Mouse (Mus musculus): ENCODE measurements around the gene Fam187a. TPM values are rescaled to one million over a fixed set of nuclear protein-coding genes. Genes with fewer than 3 reads are reported as not detected.

Gene Fam187a
- polyA plus RNA-seq, 1 experiment: not detected

DNA sequence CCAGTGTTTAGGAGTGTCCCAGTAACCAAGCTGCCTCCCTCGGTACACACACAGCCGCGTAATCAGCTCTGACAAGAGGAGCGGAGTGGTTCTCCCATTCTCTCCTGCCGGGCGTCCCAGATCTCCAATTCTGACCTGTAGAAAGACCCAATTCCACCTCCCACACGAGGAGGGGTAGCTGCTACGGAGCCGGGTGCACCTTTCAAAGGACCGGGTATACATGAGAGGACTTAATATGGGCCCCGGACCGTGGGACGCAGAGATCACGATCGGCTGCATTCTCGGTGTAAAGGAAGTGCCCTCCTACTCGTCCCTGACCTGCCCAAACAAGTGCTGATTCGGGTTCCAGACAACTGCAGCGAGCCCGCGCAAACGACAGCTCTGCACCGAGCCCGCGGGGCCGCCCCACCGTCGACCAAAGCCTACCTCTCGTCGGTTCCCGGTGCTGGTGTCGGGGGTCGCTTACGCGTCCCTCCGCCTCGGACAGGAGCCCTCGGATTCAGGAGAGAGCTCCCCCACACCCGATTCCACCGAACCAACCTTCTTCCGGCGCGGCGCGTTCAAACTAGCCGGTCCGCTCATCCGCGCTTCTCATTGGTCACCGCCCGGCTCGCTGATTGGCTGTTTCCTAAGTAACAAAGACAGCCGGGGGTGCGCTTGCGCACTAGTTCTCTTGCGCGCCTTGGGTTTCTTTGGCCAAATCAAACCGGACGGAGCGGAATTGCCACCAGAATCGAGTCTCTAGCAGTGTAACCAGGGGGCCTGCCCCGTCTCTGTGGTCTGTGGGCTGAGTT is 39.8 kb downstream of the Fam187a start, which contains the start of gene Kif18b:
Gene Kif18b, minus strand, starts transcription at position 568 of the 794 bp plus-strand sequence.
- under 1% methylated on average over 62 of the region's 62 CpGs for WGBS

DNA sequence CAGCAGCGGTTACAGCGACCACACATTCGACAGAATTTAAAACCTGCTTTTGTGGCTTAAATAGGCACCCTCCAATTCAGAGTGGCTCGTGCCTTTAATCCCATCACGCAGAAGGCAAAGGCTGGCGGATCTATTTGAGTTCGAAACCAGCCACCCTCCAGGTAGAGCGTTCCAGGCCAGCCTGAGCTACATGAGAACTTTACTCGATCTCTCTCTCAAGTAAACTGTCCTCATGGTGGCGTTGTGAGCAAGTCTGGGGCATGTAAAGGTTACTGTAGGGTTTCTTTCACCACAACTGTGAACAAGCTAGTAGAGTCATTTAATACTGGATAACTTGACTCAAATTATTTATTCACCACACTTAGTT is 40.4 kb downstream of the Fam187a start:
- peak overlapping the region; percentile 87 for H3K4me3 ChIP-seq (replicated peaks; ENCODE audit: control insufficient read depth, low read depth, low read length)
- H3K27ac ChIP-seq (ENCODE audit: control insufficient read depth, insufficient read depth, low read depth, low read length, poor library complexity): peak overlapping the region; percentile 88
- no peaks in the 10 kb centered on the region for H3K4me1 ChIP-seq (ENCODE audit: control insufficient read depth, insufficient read depth, low read length)
- 1% methylated on average over 10 of the region's 10 CpGs for WGBS
- TF ChIP-seq CTCF (IDR thresholded peaks at IDR 0.05; ENCODE audit: control insufficient read depth, insufficient read depth, low read length) (no peak), POLR2A (IDR thresholded peaks at IDR 0.05; ENCODE audit: borderline replicate concordance, control insufficient read depth, low read depth, low read length) (no peak)

More for the DNA sequence above, 39.8 kb downstream of the Fam187a start, which contains the start of gene Kif18b:
- no peaks in the 10 kb centered on the region for H3K4me1 ChIP-seq (ENCODE audit: control insufficient read depth, insufficient read depth, low read length)
- TF ChIP-seq POLR2A (IDR thresholded peaks at IDR 0.05; ENCODE audit: borderline replicate concordance, control insufficient read depth, low read depth, low read length) (peak; percentile 73; the same call in 1 of the 2 replicates), CTCF (IDR thresholded peaks at IDR 0.05; ENCODE audit: control insufficient read depth, insufficient read depth, low read length) (no peak)
- H3K4me3 ChIP-seq (replicated peaks; ENCODE audit: control insufficient read depth, low read depth, low read length): peak within 1 kb of the TSS; percentile 87
- peak within 1 kb of the TSS; percentile 88 for H3K27ac ChIP-seq (ENCODE audit: control insufficient read depth, insufficient read depth, low read depth, low read length, poor library complexity)

DNA sequence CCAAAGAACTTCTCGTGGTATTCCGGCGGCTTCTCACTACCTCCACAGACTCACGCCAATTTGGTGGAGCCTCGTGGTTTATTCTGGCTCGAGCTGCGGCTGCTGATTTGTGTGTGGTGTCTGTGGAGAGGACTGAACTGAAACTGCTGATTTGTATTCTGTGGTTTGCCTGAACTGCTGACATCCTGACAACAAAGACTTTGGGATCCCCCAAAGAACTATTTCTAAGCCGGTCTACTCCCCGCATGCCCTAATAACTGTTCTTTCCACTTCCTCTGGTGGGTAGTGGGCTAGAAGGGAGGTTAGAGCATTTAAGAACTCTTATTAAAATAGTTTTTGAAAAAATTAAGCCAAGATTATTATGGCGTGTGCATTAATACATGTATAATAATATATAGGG is 45.7 kb downstream of the Fam187a start:
- no peak overlapping the region for H3K4me3 ChIP-seq (replicated peaks; ENCODE audit: control insufficient read depth, low read depth, low read length)
- 50% methylated on average over 10 of the region's 10 CpGs for WGBS
- H3K27ac ChIP-seq (ENCODE audit: control insufficient read depth, insufficient read depth, low read depth, low read length, poor library complexity): no peak overlapping the region
- TF ChIP-seq CTCF (IDR thresholded peaks at IDR 0.05; ENCODE audit: control insufficient read depth, insufficient read depth, low read length): no peak
- TF ChIP-seq POLR2A (IDR thresholded peaks at IDR 0.05; ENCODE audit: borderline replicate concordance, control insufficient read depth, low read depth, low read length): no peak
- H3K4me1 ChIP-seq (ENCODE audit: control insufficient read depth, insufficient read depth, low read length): no peaks in the 10 kb centered on the region

DNA sequence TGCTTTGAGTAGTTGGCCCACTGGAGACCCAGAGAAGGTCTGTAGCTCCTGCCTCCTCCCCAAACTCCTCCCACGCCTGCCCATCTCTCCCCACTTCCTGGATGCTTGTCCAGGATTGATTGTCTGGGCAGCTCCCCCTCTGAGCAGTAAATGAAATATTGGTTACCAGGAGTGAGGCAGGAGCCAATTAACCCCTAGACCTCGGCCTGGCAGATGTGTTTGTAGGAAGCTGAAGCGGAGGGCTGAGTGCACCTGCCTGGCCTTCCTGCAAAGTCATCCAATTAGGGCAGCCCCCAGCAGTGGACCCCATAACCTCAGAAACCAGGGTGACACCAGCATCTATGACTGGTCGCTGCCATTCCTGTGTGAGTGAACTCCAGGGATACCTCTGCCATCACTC is 51.3 kb downstream of the Fam187a start:
- H3K27ac ChIP-seq (ENCODE audit: control insufficient read depth, insufficient read depth, low read depth, low read length, poor library complexity): no peak overlapping the region
- WGBS: 58% methylated on average over 4 of the region's 4 CpGs
- no peaks in the 10 kb centered on the region for H3K4me1 ChIP-seq (ENCODE audit: control insufficient read depth, insufficient read depth, low read length)
- no peak overlapping the region for H3K4me3 ChIP-seq (replicated peaks; ENCODE audit: control insufficient read depth, low read depth, low read length)
- TF ChIP-seq CTCF (IDR thresholded peaks at IDR 0.05; ENCODE audit: control insufficient read depth, insufficient read depth, low read length): no peak
- no peak for TF ChIP-seq POLR2A (IDR thresholded peaks at IDR 0.05; ENCODE audit: borderline replicate concordance, control insufficient read depth, low read depth, low read length)

Other genes starting within 250 kb of the Fam187a start
- not detected in 2 replicates for gene Meioc, start 221.5 kb upstream of the Fam187a start, polyA plus RNA-seq (2011; ENCODE audit: insufficient read depth, insufficient read length, low replicate concordance, missing spikeins)
- gene Ccdc43, start 187.4 kb upstream of the Fam187a start, polyA plus RNA-seq (2011; ENCODE audit: insufficient read depth, insufficient read length, low replicate concordance, missing spikeins): 8.1 and 17.1 TPM in 2 replicates
- gene Adam11, start 123.7 kb upstream of the Fam187a start, polyA plus RNA-seq (2011; ENCODE audit: insufficient read depth, insufficient read length, low replicate concordance, missing spikeins): 2.9 and 11.8 TPM in 2 replicates
- gene Gjc1, start 65.5 kb upstream of the Fam187a start, polyA plus RNA-seq (2011; ENCODE audit: insufficient read depth, insufficient read length, low replicate concordance, missing spikeins): 0.41 and 3.4 TPM in 2 replicates
- 2.1 TPM in 1 of 2 replicates, not detected in the other for gene Higd1b, start 49.3 kb upstream of the Fam187a start, polyA plus RNA-seq (2011; ENCODE audit: insufficient read depth, insufficient read length, low replicate concordance, missing spikeins)
- gene Eftud2, start 4.2 kb upstream of the Fam187a start, polyA plus RNA-seq (2011; ENCODE audit: insufficient read depth, insufficient read length, low replicate concordance, missing spikeins): 77.3 and 159 TPM in 2 replicates
- 0.70 TPM in 1 of 2 replicates, not detected in the other for gene Ccdc103, start 4.0 kb upstream of the Fam187a start, polyA plus RNA-seq (2011; ENCODE audit: insufficient read depth, insufficient read length, low replicate concordance, missing spikeins)
- gene Gfap, start 15.7 kb downstream of the Fam187a start, polyA plus RNA-seq (2011; ENCODE audit: insufficient read depth, insufficient read length, low replicate concordance, missing spikeins): 8.1 and 11.4 TPM in 2 replicates
- 32.8 and 37.0 TPM in 2 replicates for gene Kif18b, start 40.0 kb downstream of the Fam187a start, polyA plus RNA-seq (2011; ENCODE audit: insufficient read depth, insufficient read length, low replicate concordance, missing spikeins)
- not detected in 2 replicates for gene C1ql1, start 61.5 kb downstream of the Fam187a start, polyA plus RNA-seq (2011; ENCODE audit: insufficient read depth, insufficient read length, low replicate concordance, missing spikeins)
- 28.0 and 38.2 TPM in 2 replicates for gene Nmt1, start 143.0 kb downstream of the Fam187a start, polyA plus RNA-seq (2011; ENCODE audit: insufficient read depth, insufficient read length, low replicate concordance, missing spikeins)
- 10.0 and 13.9 TPM in 2 replicates for gene Dcakd, start 143.2 kb downstream of the Fam187a start, polyA plus RNA-seq (2011; ENCODE audit: insufficient read depth, insufficient read length, low replicate concordance, missing spikeins)
- 2.6 and 5.1 TPM in 2 replicates for gene Plcd3, start 216.5 kb downstream of the Fam187a start, polyA plus RNA-seq (2011; ENCODE audit: insufficient read depth, insufficient read length, low replicate concordance, missing spikeins)
- 25.5 and 34.1 TPM in 2 replicates for gene Acbd4, start 216.5 kb downstream of the Fam187a start, polyA plus RNA-seq (2011; ENCODE audit: insufficient read depth, insufficient read length, low replicate concordance, missing spikeins)
- gene Hexim1, start 231.1 kb downstream of the Fam187a start, polyA plus RNA-seq (2011; ENCODE audit: insufficient read depth, insufficient read length, low replicate concordance, missing spikeins): 14.0 and 21.8 TPM in 2 replicates
- gene Hexim2, start 247.3 kb downstream of the Fam187a start, polyA plus RNA-seq (2011; ENCODE audit: insufficient read depth, insufficient read length, low replicate concordance, missing spikeins): 2.8 and 5.7 TPM in 2 replicates

Data from bone marrow, adult 2 months (tissue).